Mouse (Mus musculus) spleen, postnatal 14 days (tissue): ENCODE data around the gene Mdfi.
A peak's percentile ranks its signal among the peaks of the same experiment; 100 is the strongest.

Source experiments
- DNase-seq, 2 experiments: peaks; one replicate each; pipeline ENCODE4 v3.0.0; 2021 to 2022; ENCODE audit warnings: low spot score in 2 of 2

The Mdfi gene

DNA sequence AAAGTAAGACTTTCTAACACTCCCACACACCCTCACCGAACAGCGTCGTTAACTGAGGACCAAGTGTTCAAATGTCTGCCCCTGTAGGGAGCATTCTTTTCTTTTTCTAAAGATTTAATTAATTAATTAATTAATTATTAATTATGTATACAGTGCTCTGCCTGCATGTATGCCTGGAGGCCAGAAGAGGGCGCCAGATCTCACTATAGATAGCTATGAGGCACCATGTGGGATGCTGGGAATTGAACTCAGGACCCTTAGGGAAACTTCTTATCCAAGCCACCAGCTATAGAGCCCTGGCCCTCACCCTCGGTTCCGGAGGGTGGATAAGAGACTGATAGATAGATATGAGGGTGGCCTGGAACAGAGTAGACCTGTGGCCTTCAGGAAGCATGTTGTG, 13.5 kb upstream of the Mdfi start:
- no peak for DNase-seq

DNA sequence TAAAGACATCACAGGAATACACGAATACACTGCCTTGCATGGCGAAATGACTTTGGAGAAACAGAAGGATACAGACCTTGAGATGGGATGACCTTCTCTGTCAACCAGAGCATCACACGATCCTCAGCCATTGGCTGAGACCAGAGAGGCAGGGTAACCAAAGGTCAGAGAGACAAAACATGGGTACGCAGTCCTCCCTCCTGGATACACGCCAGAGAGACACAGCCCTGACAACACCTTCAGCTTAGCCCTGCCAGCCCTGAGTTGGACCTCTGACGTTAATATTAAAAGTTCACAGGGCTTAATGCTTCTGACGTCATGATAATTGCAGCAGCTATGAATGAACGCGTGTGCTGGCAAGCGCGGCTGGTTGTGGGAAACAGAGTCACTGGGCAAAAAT, 11.1 kb upstream of the Mdfi start:
- DNase-seq = no peak

DNA sequence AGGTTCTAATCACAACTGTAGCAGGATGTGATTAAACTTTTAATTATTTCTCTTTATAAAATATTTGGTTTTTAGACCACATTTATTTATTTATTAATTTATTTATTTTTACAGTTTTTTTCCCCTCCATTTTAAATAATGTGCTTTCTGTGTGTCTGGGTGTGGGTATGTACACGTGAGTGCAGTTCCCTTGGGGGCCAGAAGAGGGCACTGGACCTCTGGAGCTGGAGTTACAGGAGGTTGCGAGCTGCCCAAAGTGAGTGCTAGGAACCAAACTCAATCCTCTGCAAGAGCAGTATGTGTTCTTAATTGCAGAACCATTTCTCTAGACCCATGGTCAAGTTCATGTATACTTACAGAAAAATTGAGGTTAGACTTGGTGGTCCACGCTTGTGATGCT, 9.0 kb upstream of the Mdfi start:
- DNase-seq = no peak

DNA sequence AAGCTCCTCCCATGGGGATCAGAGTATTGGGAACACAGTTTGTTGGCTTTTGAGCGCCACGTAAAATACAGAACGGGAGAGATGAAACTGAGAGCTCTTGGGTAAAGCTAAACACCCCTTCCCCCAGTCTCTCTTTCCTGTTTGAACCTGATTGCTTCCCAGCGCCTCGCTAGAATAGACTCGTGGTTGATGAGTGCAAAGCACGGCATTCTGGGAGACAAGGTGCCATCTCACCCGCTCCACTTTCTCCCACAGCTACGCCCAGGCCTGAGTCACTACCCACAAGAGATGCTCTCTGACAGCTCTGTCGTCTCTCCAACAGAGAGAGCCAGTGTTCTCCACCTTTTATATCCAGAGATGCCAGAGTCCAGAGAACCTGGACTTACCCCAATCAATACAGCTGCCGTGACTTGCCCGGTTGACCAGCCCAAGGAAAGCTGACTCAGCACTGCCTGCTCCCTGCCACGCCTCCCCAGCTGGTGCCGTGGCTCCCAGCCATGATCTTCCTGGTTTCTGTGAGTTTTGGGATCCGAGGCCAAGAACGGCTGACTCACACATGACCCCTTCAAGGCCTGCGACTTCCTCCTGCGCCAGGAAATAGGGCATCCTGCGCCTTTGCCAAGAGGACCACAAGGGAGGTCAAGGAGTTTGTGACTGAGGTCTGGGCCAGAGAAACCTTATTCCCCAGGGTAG, 7.6 kb upstream of the Mdfi start:
- DNase-seq = peak in 1 of 2 experiments; percentile 16

DNA sequence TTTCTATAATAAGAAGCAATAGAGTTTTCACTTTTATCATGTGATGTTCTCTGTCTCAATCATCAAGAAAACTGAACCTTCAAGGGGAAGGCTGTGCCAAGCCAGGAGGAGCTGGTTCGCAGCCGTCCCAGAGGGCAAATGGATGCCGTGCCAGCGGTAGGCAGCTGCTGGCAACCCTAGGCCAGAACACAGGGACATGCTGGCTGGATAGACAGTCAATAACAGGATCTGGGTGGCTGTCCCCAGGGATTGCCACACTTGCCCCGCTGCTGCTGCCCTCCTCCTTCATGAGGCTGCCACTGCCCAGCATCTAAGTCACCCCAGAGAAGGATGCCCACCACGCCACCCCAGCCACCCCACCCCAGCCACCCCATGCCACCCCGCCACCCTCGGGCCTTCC, 7.0 kb upstream of the Mdfi start:
- DNase-seq = no peak

DNA sequence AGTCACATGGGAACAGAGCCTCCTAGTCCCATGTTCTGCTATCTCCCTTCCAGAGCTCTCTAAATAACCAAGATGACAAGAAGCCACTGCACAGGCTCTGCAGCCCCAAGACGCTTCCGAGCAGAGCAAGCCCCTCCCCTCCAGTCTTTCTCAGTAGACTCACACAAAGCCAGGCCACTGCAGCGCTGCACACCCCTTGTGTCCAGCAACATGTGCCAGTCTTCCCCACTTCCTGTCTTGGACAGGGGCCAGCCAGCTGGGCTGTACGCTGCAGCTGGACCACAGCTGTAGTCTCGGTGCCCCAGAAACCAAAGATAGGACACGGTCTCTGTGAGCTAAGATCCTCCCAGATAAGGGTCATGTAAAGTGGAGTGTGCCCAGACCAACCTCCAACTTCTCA, 3.3 kb upstream of the Mdfi start:
- no peak for DNase-seq

DNA sequence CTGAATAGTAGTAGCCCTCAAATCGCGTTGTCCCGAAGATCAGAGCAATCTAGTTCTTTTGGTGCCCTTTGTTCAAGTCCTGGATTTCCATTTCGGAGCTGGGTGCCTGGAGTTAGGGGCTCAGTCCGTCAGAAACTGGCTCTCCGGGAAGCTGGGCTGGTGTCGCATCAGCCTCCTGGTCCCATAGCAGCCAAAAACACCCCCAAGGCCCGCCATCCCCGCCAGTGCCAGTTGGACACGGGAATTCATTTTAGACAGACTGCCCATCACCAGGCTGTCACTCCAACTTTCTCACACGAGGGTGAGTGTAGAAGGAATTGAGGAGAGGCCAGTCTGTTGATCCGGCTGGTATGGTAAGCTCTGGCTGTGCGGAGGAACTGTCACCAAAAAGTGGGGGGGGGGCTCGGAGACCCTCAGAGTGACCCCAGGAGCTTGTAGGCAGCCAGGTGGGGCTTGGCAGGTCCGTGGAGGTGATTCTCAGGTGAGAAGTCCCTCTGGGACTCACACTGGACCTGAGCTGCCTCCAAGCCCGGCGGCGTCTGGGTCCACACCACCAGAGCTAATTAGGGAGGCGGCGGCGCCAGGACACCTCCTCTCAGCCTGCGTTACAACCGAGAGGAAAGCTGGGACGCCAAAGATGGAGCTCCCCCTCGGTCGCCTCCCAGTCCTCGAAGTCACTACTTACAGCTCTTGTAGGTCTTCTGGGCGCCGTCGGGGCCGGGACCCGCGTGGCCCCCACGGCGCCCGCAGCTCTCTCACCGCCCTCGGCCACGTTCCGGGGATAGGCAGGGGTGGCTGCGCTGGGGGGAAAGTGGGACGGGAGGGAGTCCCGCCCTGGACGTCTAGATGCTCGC, 636 bp downstream of the Mdfi start:
- no peak for DNase-seq

DNA sequence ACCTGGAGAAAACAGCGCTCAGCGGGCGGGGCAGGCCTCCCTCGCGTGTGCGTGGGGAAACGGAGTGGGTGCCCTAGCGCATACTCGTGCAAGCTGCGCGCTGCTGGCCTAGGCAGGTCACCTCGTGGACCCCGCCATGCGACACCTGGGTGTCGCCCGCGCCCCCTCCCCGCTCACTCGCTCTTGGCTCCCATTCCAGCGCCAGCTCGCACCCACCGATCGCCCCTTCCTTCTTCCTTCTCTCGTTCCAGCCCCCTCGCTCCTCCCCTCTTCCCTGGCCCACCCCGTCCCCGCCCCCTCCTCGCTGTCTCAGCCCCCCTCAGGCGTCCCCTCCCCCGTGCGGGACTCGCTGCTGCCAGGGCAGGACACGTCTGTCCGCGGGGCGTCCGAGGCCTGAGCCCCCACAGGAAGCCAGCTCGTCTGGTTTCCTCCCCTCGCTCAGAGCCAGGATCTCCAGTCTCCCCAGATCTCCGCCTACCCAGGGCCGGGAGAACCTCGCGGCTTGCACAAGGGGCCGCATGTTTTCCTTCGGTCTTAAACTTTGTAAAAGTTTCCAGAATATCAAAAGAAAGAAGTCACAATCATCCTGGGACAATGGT, 1.4 kb downstream of the Mdfi start:
- DNase-seq = no peak

DNA sequence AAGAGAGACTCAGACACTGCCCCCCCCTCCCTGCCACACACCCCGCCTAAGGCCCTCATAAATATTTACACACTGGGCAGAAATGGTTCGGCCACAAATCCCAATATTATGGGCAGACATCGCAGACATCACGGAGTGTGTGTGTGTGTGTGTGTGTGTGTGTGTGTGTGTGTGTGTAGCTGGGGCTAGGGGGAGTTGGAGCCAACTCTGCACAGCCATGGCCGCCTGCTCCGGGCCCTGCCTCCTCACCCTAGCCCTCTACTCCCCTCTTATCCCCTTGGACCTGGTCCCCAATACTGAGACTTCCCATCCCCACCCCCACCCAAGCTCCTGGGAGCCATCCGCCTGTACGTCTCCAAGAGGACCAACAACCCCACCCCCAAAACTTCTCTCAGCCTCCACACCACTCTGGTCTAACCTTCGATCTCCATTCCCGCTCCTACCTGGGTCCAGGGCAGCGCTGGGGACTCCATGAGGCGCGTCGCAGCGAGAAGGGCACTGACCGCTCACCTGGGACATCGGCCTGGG, 1.9 kb downstream of the Mdfi start:
- DNase-seq = no peak

DNA sequence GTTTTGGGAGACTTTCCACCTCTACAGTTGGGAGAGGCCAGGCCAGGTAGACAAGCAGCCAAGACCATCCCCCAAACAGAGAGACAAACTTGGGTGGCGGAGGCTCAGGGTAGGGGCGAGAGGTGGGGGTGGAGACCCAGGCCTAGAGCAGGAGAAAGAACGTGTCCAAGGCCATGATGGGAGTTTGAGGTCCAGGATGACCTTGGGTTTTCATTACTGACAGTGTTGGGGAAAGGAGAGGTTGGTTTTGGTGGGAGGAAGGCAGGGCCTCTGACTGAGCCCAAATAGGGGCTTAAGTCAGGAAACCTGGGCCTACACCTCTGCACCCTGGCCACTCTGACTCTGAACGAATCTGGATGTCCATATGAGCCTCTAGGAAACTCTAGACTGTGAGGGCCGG, 2.7 kb downstream of the Mdfi start:
- no peak for DNase-seq

DNA sequence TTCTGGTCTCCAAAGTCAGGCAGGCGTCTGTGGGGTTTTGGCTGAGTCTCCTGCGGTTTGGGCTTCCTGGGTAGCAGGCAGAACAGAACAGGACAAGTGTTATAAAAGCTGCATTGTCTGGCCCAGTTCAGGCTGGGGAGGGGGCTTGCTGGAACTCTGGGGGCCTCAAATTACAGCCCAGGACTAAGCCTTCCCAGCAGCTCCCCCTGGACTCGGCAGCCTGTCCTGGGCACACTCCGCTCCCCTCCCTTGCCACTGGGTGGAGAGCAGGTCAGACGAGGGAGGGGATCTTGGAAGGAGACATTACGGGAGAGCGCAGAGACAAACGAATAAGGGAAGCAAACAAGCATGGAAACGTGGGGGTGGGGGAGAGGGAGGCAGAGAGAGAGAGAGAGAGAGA, 3.3 kb downstream of the Mdfi start:
- DNase-seq = no peak

DNA sequence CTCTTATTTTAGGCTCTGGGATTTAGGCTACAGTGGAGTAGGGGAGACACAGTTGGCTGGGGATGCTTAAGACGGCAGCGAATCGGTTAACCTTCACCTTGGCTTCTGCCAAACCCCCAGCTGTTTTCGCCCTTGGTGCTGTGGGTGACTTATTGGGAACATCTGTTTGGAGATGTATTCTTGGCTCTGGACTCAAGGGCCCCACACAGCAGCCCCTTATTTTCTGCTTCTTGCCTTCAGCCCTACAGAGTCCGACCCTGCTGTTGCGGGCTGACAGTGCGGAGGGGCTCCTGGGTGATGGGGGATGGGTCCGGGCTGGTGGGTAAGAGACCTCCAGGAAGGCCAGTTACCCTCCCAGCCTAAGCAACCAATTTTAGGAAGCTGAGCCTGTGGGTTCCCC, 13.2 kb downstream of the Mdfi start:
- no peak for DNase-seq

DNA sequence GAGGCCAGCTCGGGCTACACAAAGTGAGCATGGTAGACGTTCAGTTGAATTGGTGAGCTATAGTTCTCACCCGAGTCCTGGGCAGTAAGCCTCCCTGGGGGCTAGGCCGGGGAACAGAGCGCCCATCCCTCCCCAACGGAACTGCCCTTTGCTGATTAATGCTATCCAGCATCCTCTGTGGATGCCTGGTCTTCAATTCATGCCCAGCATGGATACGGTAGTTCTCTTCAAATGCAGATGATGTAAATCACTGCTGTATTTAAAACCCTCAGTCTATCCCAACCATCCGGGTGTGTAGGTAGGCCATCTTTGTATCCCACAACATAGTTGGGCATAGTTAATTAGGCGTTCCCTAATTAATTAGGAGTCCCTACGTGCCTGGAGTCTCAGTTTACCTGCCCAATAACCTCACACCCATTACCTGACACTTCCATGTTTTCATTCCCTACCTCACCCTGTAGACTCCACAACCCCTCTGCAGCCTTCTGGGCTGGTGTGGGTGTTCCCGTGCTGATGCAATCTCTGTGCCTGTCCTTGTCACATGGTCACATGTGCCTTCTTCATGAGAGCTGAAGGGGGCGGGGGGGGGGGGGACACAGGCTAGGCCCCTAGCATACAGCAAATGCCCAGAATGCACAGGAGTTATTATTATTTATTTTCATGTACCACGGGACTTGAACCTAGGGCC, 16.3 kb downstream of the Mdfi start:
- DNase-seq = no peak

DNA sequence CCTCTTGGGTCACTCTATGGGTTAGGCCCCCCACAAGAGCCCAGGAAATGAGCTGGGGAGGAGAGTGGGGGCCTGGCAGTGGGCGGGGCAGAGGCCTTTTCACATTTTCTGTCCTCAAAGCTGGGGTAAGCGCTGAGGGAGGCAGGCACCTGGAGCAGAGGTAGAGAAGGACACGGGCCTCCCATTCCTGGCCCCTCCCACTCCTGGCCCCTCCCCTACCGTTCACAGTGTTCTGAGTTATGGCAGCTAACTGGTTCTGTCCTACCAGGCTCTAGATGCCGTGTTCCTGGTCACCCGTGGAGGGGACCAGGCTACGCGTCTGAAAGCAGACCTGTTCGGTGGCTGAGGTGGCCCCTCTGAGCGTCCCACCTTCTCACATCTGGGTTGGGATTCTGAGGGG, 19.0 kb downstream of the Mdfi start:
- no peak for DNase-seq

DNA sequence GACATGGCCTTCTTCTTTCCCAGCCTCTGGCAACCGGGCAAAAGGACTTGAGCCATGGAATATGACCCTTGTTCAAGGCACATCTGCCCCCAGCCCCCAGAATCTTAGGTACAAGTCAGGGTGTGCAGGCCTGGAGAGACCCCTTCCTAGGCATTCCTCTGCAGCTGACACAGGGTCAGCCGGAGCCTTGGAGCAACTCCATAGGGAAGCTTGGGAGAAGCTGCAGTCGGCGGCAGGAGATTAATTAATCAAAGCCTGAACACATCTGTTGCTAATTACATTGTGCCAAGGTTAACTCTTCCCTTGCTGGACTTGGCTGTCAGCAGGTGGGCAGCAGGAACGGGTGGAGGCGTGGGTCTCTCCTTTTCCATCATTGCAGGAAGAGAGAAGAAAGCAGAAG, 20.0 kb downstream of the Mdfi start:
- DNase-seq = no peak

DNA sequence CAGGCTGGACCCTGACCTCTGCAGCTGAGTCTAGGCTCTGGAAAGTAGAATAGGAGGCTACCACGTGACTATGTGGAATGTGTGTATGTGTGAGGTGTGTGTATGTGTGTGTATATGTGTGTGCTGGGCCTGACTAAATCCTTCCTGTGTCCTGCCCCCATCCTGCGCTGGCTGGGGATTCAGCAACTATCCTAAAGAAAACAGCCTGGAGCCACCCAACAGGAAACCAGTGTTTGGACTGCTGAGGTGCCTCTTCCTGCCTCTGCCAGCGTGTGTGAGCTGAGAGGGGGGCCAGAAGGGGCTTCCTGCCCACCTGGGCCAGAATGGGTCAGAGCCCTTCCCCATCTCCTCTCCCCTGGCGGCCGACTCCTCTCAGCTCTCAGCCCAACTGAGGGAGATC, 20.9 kb downstream of the Mdfi start:
- no peak for DNase-seq

DNA sequence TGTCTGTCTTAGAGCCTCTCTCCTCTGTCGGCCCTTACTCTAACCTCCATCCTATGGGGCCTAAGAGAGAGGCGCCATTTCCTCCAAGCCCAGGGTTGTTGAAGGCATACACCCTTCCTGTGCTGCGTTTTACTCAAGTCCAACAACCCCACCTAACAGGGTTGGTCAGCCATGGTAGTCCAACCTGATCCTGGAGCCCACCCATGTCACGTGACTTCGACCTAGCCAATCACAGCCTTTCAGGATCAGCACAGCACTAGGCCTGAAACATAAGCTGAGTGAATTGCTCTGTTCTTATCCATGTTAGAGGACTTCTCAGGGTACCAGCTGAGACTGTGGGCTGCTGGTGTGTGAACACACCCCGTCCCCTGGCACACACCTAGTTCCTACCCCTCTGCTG, 22.3 kb downstream of the Mdfi start:
- no peak for DNase-seq

DNA sequence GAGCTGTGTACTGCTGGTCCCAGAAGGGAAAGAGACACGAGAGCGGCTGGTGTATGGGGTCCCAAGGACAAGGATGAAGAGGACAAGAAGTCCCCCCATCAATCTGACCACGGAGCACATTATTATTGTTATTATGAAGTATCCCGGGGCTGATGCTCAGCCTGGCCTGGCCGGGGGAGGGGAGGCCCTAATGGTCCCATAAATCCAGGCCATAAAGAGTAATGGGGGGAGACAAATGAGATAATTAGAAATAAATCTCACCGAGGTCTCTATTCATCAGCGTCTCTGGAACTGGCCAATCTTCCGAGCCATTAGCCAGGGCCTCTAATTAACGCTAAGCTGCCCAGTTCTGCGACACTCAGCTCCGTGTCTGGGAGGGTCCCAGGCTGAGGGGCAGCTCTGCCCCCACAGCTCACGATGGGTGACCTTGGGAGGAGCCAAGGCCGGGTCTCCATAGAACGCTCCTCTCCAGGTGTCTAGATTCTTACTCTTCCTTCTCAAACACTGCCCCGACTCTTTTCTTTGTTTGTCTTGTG, 23.2 kb downstream of the Mdfi start:
- DNase-seq = no peak

DNA sequence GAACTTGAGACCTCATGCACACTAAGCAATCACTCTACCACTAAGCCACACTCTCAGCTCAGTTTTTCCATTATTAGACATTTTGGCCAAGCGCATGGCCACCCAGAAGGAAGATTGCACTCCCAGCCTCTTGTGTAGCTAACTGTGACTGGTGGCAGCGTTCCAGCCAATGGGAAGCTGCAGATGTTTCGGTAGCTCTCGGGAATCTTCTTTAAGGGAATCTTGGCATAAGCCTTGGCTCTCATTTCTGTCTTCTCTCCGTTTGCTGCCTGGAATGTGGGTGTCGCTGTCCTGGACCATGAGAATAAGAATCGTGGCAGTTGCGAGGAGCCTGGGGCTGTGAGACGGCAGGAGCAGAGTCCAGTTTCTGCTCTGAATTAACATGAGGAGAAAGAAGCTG, 28.3 kb downstream of the Mdfi start:
- no peak for DNase-seq

DNA sequence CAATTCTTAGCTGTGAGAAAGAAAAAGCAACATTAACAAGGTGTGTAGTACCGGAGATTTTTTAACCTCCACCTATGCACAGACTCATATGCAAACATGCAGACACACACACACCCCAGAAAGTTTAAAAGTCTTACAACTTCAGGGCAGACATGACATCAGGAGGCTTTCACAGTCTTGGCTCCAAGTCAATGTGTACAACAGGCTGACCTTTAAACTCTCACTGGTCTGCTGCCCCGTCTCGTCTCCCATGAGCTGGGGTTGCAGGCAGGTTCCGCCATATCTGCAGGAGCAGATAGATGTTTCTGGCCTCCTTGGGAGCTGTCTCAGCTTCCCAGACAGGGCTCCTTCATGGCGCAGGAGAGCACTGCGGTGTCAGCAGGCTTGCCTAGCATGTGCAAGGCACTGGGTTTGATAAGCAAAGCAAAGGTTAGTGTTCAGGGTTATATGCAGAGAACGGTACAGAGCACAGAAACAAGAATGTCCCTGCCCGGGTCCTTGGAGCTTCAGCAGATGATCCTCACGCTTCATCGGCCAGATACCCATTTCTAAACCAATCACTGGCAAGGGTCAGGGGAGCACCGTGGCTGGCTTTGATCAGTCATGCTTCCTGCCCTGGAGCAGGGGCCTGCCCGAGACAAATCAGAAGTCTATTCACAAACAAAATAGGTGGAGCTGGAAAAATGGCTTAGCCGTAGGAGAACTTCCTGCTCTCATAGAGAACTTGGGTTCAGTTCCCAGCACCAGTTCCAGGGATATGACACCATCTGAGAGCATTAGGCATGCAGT, 29.2 kb downstream of the Mdfi start:
- no peak for DNase-seq

DNA sequence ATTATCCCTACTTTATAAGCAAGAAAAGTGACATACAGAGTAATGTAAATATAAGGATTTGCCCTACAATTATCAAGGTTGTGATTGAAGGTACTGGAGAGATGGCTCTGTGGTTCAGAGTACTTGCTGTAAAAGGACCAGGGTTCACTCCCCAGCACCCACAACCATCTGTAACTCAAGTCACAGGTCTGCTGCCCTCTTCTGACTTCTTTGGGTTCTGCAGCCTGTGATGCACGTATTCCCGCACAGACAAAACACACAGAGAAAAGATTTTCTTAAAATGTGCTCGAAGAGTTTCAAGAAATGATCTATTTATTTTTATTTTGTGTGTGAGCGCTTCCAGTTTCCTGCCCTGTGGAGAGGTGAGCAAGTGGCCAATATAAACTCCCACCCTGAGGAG, 30.8 kb downstream of the Mdfi start:
- DNase-seq = no peak
